Mouse (Mus musculus) bone marrow, adult 2 months (tissue): ENCODE results near the gene Hspe1.

Experiments
- CTCF ChIP-seq: fragments of 200-500 bp; IDR thresholded peaks from 2 replicates; pipeline ENCODE4 v1.5.1; 2011; ENCODE audit warnings: low read length, control low read depth; ENCODE audit not compliant: control insufficient read depth, insufficient read depth
- POLR2A ChIP-seq: fragments of 200-500 bp; IDR thresholded peaks from 2 replicates; pipeline ENCODE4 v1.6.1; 2011; ENCODE audit warnings: low read depth, mild to moderate bottlenecking, control low read depth, low read length, borderline replicate concordance; ENCODE audit not compliant: control insufficient read depth

- TF ChIP-seq CTCF, result no peak
- no peak for TF ChIP-seq POLR2A
Observed at GRCm38 (mm10) chr1:55043164-55043563, 44.8 kb upstream of the Hspe1 start.
